Mouse (Mus musculus): ENCODE data around the gene Fbxl14. TPM values are rescaled to one million over a fixed set of nuclear protein-coding genes. Genes with fewer than 3 reads are reported as not detected.
"Not testable (repeated sequence)": the region's sequence is repeated elsewhere in the genome, so short reads cannot be mapped to it uniquely, and the experiment has no call there.

The Fbxl14 gene
- polyA plus RNA-seq (2014; fragmentation: Nextera tagmentation; extraction: Ambion mirVana): 7.2 and 9.6 TPM in 2 replicates

DNA sequence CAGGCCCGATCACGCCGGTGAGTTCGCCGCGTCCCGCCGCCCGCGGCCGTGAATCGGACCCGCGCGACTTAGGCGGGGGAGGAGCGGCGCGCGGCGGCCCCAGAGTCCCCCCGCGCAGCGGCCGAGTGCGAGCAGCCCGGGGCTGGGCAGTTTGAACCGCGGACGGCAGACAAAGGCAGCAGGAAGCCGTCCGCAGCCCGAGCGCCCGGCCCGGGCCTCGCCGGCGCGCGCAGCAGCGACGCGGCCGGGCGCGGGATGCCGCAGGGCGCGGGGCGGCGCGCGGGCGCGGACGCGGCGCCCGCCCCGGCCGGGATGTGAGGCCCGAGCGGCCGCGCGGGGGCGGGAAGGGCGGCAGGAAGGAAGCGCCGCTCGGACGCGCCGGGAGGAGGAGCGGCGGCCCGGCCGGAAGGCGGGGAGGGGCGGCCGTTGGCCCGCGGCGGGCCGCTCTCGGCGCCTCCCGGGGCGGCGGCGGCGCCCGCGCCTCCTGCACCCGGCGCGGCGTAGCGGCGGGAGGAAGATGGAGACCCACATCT, at the start of gene Fbxl14:
Gene Fbxl14 (plus strand): TSS at position 326 of the 533 bp plus-strand sequence.
- ATAC-seq (ENCODE audit: low FRiP score, low TSS enrichment): peak; percentile 83
- peaks cover 29% of the 10 kb centered on the region for H3K4me1 ChIP-seq (ENCODE audit: control insufficient read depth, insufficient read depth, low read length)
- H3K27me3 ChIP-seq (ENCODE audit: control insufficient read depth, insufficient read depth, low read length): no peaks in the 10 kb centered on the region
- peak within 1 kb of the TSS; percentile 86 for H3K4me3 ChIP-seq (ENCODE audit: low read length)
- H3K4me2 ChIP-seq (replicated peaks; ENCODE audit: low read depth, low read length): peak within 1 kb of the TSS; percentile 92
- H3K36me3 ChIP-seq (ENCODE audit: control insufficient read depth, insufficient read depth, low read length): peaks cover 15% of the 10 kb centered on the region; the same call in 1 of the 2 replicates
- WGBS: under 1% methylated on average over 65 of the region's 101 CpGs
- H3K9ac ChIP-seq (ENCODE audit: low read depth, low read length): peak within 1 kb of the TSS; percentile 93
- peak within 1 kb of the TSS; percentile 99 for H3K27ac ChIP-seq (ENCODE audit: low read depth, low read length)
- no peaks in the 10 kb centered on the region for H3K9me3 ChIP-seq (ENCODE audit: control insufficient read depth, low read length)

DNA sequence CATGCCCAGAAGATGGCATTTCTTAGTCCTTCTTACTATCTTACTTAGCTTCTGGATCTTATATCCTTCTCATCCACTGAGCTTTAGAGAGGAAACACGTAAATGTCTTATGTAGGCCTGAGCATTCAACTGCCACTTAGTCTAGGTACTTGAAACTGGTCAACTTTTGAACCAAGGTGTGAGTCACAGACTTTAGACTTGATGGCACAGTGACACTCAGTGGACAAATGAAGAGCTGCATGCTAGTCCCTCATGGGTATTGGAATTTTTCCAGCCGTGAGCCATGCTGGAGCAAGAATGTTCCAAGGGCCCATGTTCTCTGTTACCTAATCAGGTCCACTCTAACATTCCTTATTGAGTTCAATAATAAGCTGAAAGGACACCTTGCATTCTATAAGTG, 49.0 kb upstream of the Fbxl14 start:
- Histone ChIP-seq H3K4me2 (replicated peaks; ENCODE audit: low read depth, low read length) (no peak overlapping the region), H3K9ac (ENCODE audit: low read depth, low read length) (no peak overlapping the region), H3K36me3 (ENCODE audit: control insufficient read depth, insufficient read depth, low read length) (peaks cover 2% of the 10 kb centered on the region; the same call in 1 of the 2 replicates), H3K27ac (ENCODE audit: low read depth, low read length) (no peak overlapping the region), H3K27me3 (ENCODE audit: control insufficient read depth, insufficient read depth, low read length) (no peaks in the 10 kb centered on the region), H3K4me3 (ENCODE audit: low read length) (no peak overlapping the region), H3K9me3 (ENCODE audit: control insufficient read depth, low read length) (0 out of 2 replicates have a peak, but pooled peaks cover 3% of the 10 kb centered on the region), H3K4me1 (ENCODE audit: control insufficient read depth, insufficient read depth, low read length) (no peaks in the 10 kb centered on the region)
- 50% methylated on average over 2 of the region's 2 CpGs for WGBS
- ATAC-seq (ENCODE audit: low FRiP score, low TSS enrichment): no peak; the same call in 1 of the 2 replicates

DNA sequence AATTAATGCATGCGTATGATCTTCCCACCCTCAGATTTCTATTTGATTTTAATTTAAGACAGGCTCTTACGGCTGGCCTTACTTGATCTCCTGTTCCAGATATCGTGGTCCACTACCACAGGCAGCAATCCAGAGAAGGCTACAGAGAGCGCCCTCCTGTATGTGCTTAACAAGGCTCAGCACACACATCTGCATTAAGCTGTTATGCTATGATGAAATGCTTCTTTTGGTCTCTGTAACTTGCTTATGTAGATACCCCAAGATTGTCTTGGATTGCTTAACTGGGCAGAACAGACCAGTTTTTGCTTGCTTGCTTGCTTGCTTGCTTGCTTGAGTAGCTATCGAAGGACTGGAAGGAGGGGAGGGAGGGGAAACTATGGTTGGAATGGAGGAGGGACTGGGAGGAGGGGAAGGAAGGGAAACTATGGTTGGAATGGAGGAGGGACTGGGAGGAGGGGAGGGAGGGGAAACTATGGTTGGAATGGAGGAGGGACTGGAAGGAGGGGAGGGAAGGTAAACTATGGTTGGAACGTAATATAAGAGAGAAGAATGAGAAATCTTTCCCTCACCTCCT, 47.6 kb upstream of the Fbxl14 start:
- 0 out of 2 replicates have a peak, but pooled peaks have one; percentile 40 for ATAC-seq (ENCODE audit: low FRiP score, low TSS enrichment)

DNA sequence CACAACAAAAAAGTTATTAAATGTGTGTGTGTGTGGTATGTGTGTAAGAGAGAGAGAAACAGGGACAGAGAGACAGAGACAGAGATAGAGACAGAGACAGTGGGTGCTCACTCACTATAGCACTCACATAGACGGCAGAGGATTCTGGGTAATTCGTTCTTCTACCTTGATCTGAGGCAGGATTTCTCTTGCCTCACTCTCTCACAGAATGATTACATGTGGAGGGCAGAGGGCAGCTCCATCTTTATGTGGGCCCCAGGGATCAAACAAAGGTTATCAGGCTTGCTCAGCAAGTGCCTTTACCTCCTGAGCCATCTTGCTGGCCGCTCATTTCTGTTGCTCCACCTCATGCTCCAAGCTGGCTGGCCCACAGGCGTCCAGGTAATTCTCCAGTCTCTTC, 45.1 kb upstream of the Fbxl14 start:
- no peak overlapping the region for H3K4me3 ChIP-seq (ENCODE audit: low read length)
- H3K36me3 ChIP-seq (ENCODE audit: control insufficient read depth, insufficient read depth, low read length): peaks cover 2% of the 10 kb centered on the region; the same call in 1 of the 2 replicates
- H3K4me2 ChIP-seq (replicated peaks; ENCODE audit: low read depth, low read length): no peak overlapping the region
- H3K27ac ChIP-seq (ENCODE audit: low read depth, low read length): no peak overlapping the region
- H3K4me1 ChIP-seq (ENCODE audit: control insufficient read depth, insufficient read depth, low read length): no peaks in the 10 kb centered on the region
- ATAC-seq (ENCODE audit: low FRiP score, low TSS enrichment): no peak
- no peak overlapping the region for H3K9ac ChIP-seq (ENCODE audit: low read depth, low read length)
- H3K9me3 ChIP-seq (ENCODE audit: control insufficient read depth, low read length): no peaks in the 10 kb centered on the region
- WGBS: 86% methylated on average over 4 of the region's 4 CpGs
- no peaks in the 10 kb centered on the region for H3K27me3 ChIP-seq (ENCODE audit: control insufficient read depth, insufficient read depth, low read length)

More for the DNA sequence above, 47.6 kb upstream of the Fbxl14 start:
- Histone ChIP-seq H3K27me3 (ENCODE audit: control insufficient read depth, insufficient read depth, low read length) (no peaks in the 10 kb centered on the region), H3K4me1 (ENCODE audit: control insufficient read depth, insufficient read depth, low read length) (no peaks in the 10 kb centered on the region), H3K27ac (ENCODE audit: low read depth, low read length) (no peak overlapping the region; the same call in 1 of the 2 replicates), H3K9ac (ENCODE audit: low read depth, low read length) (no peak overlapping the region), H3K4me2 (replicated peaks; ENCODE audit: low read depth, low read length) (no peak overlapping the region), H3K36me3 (ENCODE audit: control insufficient read depth, insufficient read depth, low read length) (peaks cover 2% of the 10 kb centered on the region; the same call in 1 of the 2 replicates), H3K9me3 (ENCODE audit: control insufficient read depth, low read length) (0 out of 2 replicates have a peak, but pooled peaks cover 3% of the 10 kb centered on the region), H3K4me3 (ENCODE audit: low read length) (no peak overlapping the region)
- WGBS: 68% methylated on average over 6 of the region's 6 CpGs

DNA sequence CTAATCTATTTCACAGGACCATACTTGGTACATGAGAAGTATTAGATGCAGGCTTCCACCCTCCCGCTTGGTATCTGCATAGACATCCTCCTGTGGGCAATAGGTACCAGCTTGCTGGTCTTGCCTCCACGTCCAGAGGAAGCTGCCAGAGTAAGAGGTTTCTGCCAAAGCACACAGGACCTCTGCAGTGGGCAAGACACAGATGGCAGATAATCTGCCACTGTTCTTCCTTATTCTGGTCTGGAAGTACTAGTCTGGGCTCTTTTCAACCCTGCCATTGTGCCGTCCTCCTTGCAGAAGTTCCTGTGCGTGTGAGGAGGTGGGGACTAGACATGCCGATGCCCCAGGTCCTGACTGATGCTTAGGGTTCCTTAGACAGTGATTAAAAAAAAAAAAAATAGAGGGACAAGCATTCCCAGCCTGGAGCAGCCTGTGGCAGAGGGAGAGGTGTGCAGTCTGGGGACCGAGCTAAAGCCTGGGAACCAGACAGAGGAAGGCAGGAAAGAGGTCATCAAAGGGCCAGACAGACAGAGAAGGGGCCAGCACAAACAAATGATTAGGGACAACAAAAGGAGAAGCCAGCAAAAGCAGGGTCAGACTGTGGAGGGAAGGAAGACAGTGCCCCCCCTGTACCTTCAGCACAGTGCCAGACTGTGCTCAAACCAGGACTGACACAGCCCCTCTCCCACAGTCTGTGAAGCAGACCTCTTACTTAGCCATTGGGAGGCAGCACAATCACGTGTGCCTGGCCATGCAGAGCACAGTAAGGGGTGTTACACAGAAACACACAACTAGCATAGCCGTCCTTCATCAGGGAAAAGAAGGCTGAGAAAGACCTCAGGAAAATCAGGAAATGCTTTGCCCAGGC, 41.3 kb upstream of the Fbxl14 start:
- WGBS: 47% methylated on average over 8 of the region's 8 CpGs
- Histone ChIP-seq H3K4me3 (ENCODE audit: low read length) (no peak overlapping the region), H3K4me1 (ENCODE audit: control insufficient read depth, insufficient read depth, low read length) (no peaks in the 10 kb centered on the region), H3K4me2 (replicated peaks; ENCODE audit: low read depth, low read length) (no peak overlapping the region), H3K36me3 (ENCODE audit: control insufficient read depth, insufficient read depth, low read length) (peaks cover 2% of the 10 kb centered on the region; the same call in 1 of the 2 replicates), H3K27ac (ENCODE audit: low read depth, low read length) (no peak overlapping the region), H3K9ac (ENCODE audit: low read depth, low read length) (no peak overlapping the region), H3K27me3 (ENCODE audit: control insufficient read depth, insufficient read depth, low read length) (no peaks in the 10 kb centered on the region), H3K9me3 (ENCODE audit: control insufficient read depth, low read length) (no peaks in the 10 kb centered on the region)
- ATAC-seq (ENCODE audit: low FRiP score, low TSS enrichment): peak; percentile 52; the same call in 1 of the 2 replicates

DNA sequence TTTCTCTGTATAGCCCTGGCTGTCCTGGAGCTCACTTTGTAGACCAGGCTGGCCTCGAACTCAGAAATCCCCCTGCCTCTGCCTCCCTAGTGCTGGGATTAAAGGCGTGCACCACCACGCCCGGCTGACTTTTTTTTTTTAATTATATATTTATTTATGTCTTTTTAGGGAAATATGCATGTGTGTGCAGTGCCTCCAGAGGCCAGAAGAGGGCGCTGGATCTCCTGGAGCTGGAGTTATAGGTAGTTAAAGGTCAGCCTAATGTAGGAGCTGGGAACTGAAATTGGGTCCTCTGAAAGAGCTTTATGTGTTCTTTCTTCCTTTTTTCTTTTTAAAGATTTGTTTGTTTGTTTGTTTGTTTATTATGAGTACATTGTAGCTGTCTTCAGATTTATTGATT, 36.7 kb upstream of the Fbxl14 start:
- H3K9me3 ChIP-seq (ENCODE audit: control insufficient read depth, low read length); H3K4me2 ChIP-seq (replicated peaks; ENCODE audit: low read depth, low read length); H3K36me3 ChIP-seq (ENCODE audit: control insufficient read depth, insufficient read depth, low read length); ATAC-seq (ENCODE audit: low FRiP score, low TSS enrichment); H3K4me3 ChIP-seq (ENCODE audit: low read length); H3K27ac ChIP-seq (ENCODE audit: low read depth, low read length); H3K27me3 ChIP-seq (ENCODE audit: control insufficient read depth, insufficient read depth, low read length); H3K9ac ChIP-seq (ENCODE audit: low read depth, low read length); H3K4me1 ChIP-seq (ENCODE audit: control insufficient read depth, insufficient read depth, low read length): not testable (repeated sequence)
- WGBS: 84% methylated on average over 5 of the region's 5 CpGs

DNA sequence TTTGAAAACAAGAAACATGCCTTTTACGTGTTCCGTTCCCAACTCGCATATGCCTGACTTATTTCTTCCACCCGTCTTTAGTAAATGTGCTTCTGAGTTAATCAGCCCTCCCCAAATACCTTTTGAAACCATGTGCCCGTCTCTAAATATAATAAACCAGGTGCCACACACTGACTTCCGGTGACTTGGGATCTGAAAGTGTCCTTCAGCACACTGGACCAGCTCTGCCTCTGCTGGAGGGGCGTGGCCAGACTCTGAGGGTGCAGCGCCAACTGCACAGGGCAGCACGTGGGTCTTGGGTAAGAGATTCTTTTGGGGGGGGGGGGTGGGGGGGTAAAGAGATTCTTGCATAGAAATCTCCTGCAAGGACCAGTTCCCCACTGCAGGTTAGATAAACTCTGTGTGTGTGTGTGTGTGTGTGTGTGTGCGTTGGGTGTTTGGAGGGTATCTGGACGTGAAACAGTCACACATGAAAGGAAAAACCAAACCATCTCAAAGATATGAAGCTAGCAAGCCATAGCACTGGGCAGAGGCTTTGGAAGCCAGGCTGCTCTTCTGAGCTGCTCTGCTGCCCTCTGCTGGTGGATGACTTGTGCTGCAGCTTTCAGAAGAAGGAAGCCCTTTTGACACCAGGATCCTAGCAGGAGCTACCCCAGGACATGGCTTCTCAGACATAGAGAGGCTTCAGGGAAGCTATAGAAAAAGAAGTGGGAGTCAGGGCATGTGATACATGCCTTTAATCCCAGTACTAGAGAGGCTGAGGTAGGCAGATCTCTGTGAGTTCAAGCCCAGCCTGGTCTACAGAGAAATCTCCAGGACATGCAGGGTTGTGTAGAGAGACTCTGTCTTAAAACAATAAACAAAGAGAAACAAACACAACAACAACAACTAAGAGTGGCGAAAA, 35.5 kb upstream of the Fbxl14 start:
- H3K36me3 ChIP-seq (ENCODE audit: control insufficient read depth, insufficient read depth, low read length): no peaks in the 10 kb centered on the region
- ATAC-seq (ENCODE audit: low FRiP score, low TSS enrichment): peak; percentile 30; the same call in 1 of the 2 replicates
- H3K4me2 ChIP-seq (replicated peaks; ENCODE audit: low read depth, low read length): no peak overlapping the region
- H3K4me1 ChIP-seq (ENCODE audit: control insufficient read depth, insufficient read depth, low read length): peaks cover 7% of the 10 kb centered on the region; the same call in 1 of the 2 replicates
- no peak overlapping the region for H3K4me3 ChIP-seq (ENCODE audit: low read length)
- H3K27ac ChIP-seq (ENCODE audit: low read depth, low read length): no peak overlapping the region
- WGBS: 57% methylated on average over 12 of the region's 12 CpGs
- H3K9me3 ChIP-seq (ENCODE audit: control insufficient read depth, low read length): no peaks in the 10 kb centered on the region
- H3K27me3 ChIP-seq (ENCODE audit: control insufficient read depth, insufficient read depth, low read length): no peaks in the 10 kb centered on the region
- no peak overlapping the region for H3K9ac ChIP-seq (ENCODE audit: low read depth, low read length)
